Mouse (Mus musculus): Measurements from ENCODE around the gene Gm21987. TPM values are rescaled to one million over a fixed set of nuclear protein-coding genes. Genes with fewer than 3 reads are reported as not detected.

Gene Gm21987
- total and polyA plus RNA-seq, 3 experiments: 0.42 TPM; not detected in 2

GRCm38 (mm10) chr16:38321452-38321935 is 25.3 kb upstream of the Gm21987 start (continued):
- TF ChIP-seq MEF2A (IDR thresholded peaks at IDR 0.05; ENCODE audit: borderline replicate concordance, low read depth, low read length) (peak; percentile 48; the same call in 1 of the 2 replicates), MYC (IDR thresholded peaks at IDR 0.05; ENCODE audit: low read depth, low read length) (peak; percentile 9; the same call in 1 of the 2 replicates), CHD1 (IDR thresholded peaks at IDR 0.05; ENCODE audit: low read depth, low read length) (no peak), RCOR1 (conservative IDR thresholded peaks at IDR 0.05; ENCODE audit: low read depth, low read length) (peak; percentile 67; the same call in 1 of the 2 replicates), MAZ (IDR thresholded peaks at IDR 0.05; ENCODE audit: low read depth, low read length) (no peak), SMC3 (IDR thresholded peaks at IDR 0.05; ENCODE audit: low read depth, low read length) (peak; percentile 75)

- Histone ChIP-seq H3K4me1 (ENCODE audit: control insufficient read depth in 1 of 2, insufficient read depth in 2 of 2) (peaks cover 14 to 29% of the 10 kb centered on the region in 2 experiments), H3K27ac (ENCODE audit: insufficient read depth, low read depth) (no peak overlapping the region), H3K9ac (ENCODE audit: insufficient read depth, low read depth) (no peak overlapping the region), H3K79me2 (replicated peaks; ENCODE audit: control insufficient read depth, extremely low read depth, insufficient read depth, poor library complexity, severe bottlenecking) (no peaks in the 10 kb centered on the region), H3K4me2 (ENCODE audit: insufficient read depth, low read depth, poor library complexity, severe bottlenecking) (no peak overlapping the region), H3K27me3 (replicated peaks) (no peaks in the 10 kb centered on the region), H3K4me3 (replicated peaks in 1 of 3; ENCODE audit: low read depth in 2 of 3, low read length in 2 of 3, poor library complexity in 1 of 3) (no peak overlapping the region), H3K36me3 (replicated peaks in 1 of 2; ENCODE audit: control insufficient read depth in 1 of 2, insufficient read depth in 1 of 2, low read length in 1 of 2) (no peaks in the 10 kb centered on the region), H3K9me3 (replicated peaks; ENCODE audit: low read length) (no peaks in the 10 kb centered on the region)
- in situ Hi-C loops (cut with MboI; ENCODE audit: low pct_ligation_motif_present, low pct_unique_long_range_greater_than_20kb, low sequenced_read_pairs): no loop called here
- dilution Hi-C loops (cut with MboI; ENCODE audit: extremely low pct_ligation_motif_present, extremely low pct_unique_long_range_greater_than_20kb, low sequenced_read_pairs): no loop called here
- TF ChIP-seq NELFE (IDR thresholded peaks at IDR 0.05; ENCODE audit: low read depth, low read length) (no peak), NRF1 (IDR thresholded peaks at IDR 0.05; ENCODE audit: low read depth, low read length) (no peak), CTCF (conservative IDR thresholded peaks at IDR 0.05 in 1 of 2, IDR thresholded peaks at IDR 0.05 in 1 of 2; ENCODE audit: low read depth in 2 of 2, low read length in 2 of 2) (no peak), PAX5 (IDR thresholded peaks at IDR 0.05; ENCODE audit: low read length) (no peak), BHLHE40 (IDR thresholded peaks at IDR 0.05; ENCODE audit: low read depth, low read length) (no peak), TCF12 (IDR thresholded peaks at IDR 0.05; ENCODE audit: low read depth, low read length) (no peak), KAT2A (IDR thresholded peaks at IDR 0.05; ENCODE audit: insufficient replicate concordance, low read length) (no peak), E2F4 (IDR thresholded peaks at IDR 0.05; ENCODE audit: insufficient replicate concordance, low read depth, low read length) (no peak), SMC3 (IDR thresholded peaks at IDR 0.05; ENCODE audit: low read depth, low read length) (no peak), POLR2A (IDR thresholded peaks at IDR 0.05; ENCODE audit: low read depth, low read length) (no peak), MAX (IDR thresholded peaks at IDR 0.05; ENCODE audit: low read length) (no peak), MAZ (IDR thresholded peaks at IDR 0.05; ENCODE audit: low read depth, low read length) (no peak), JUND (conservative IDR thresholded peaks at IDR 0.05; ENCODE audit: low read depth, low read length) (no peak), CHD2 (IDR thresholded peaks at IDR 0.05; ENCODE audit: low read length) (no peak), ZMIZ1 (IDR thresholded peaks at IDR 0.05; ENCODE audit: low read depth, low read length) (no peak)
- DNase-seq (ENCODE audit: extremely low read depth): no peak
Measured at GRCm38 (mm10) chr16:38324311-38324710, 22.5 kb upstream of the Gm21987 start.

All from CH12.LX (cell line).